Mouse (Mus musculus): ENCODE data around the gene Npnt.

DNA sequence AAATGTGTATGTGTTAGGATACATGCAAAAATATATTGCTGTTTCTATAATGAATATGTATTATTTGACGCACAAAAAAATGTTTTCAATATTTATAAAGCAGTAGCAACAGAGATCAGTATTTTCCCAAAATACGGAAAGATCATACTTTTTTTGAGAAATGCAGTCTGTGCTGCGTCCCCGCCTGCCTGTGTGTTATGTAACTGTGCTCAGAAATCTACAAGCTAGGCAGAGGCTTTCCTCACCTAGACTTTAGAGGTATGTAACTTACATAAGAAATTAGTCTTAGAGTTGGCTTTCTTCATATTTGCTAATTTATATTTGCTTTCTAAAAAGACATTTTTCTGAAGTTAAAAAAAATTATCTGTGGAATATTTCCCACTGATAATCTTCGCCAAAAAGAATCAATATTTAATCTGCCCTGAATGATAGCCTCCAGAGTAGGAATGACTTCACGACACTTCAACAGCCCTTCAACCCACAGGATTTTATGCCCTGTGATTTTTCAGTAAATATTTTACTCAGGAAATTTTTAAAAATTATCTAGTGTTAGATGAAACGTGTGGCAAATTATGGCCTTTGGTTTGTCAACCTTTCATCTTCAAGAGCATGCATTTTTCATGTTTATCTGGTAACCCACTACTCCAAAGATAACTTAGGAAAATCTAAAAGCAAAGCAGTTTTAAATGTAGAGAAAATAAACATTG lies 44.7 kb downstream of the Npnt start:
- no peak for TF ChIP-seq CTCF (IDR thresholded peaks at IDR 0.05; ENCODE audit: control insufficient read depth, insufficient read depth, insufficient read length)
- TF ChIP-seq CEBPB (IDR thresholded peaks at IDR 0.05; ENCODE audit: low read depth): no peak
- TF ChIP-seq USF1 (IDR thresholded peaks at IDR 0.05; ENCODE audit: low read depth): no peak
- TF ChIP-seq MAX (IDR thresholded peaks at IDR 0.05): no peak
- no peak for TF ChIP-seq MYOG (IDR thresholded peaks at IDR 0.05; ENCODE audit: control insufficient read depth, extremely low read depth, insufficient read length)

All from C2C12 (cell line).